Mouse (Mus musculus) adipocyte (in vitro differentiated cells): ENCODE results near the gene Tor4a.

ENCODE experiments used
- DNase-seq: peaks from one replicate; pipeline ENCODE4 v3.0.0-alpha.2; 2016; ENCODE audit warnings: low spot score

Tor4a gene

DNA sequence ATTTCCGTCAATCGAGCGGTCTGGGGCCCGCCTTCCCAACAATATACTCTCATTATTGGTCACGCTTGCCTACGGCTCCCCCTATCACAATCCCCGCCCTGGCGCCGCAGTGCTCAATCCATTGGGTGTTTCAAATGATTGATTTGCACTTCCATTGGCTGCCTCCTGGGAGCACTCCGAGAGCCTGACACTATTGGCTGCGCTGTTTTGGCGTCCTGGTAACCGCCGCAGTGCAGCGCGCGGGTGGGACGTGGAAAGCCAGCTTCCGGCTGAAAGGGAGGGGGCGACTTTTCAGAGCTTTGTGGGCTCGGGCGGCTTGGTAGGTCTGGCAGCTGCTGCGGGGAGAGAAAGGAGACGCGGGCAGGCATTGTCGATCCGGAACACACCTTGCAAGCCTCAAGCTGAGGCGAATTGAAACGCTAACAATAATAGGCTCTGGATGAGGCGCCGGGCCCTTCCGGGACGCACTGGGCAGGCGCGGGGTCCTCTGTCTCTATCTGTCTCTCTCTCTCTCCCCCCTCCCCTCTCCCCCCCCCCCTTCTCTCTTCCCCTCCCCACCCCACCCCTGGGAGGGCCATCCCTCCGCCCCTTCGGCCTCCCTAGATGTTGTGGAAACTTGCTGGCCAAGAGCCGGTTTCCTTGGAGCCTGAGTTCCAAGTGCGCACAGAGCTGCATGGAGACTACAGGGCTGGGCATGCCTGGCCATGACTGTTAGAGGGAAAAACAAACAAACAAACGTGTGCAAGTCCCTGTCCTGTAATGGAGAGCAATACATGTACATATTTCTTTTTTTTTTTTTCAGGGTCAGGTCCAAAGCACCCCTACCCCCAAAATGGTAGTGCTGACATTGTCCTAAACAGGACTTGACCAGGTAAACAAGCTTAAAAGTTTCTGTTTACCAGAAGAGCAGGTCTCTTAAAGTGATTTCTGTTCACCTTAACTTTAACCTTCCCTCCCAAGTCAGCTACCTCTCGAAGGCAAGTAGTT is 28.4 kb upstream of the Tor4a start:
- DNase-seq = peak; percentile 99

- no peak for DNase-seq
Observed at GRCm38 (mm10) chr2:25224492-25224765, 27.7 kb upstream of the Tor4a start, which contains the start of gene Tubb4b. Gene Tubb4b (minus strand): TSS chr2:25224702.

GRCm38 (mm10) chr2:25223681-25224491 is 27.2 kb upstream of the Tor4a start:
- peak; percentile 67 for DNase-seq

DNA sequence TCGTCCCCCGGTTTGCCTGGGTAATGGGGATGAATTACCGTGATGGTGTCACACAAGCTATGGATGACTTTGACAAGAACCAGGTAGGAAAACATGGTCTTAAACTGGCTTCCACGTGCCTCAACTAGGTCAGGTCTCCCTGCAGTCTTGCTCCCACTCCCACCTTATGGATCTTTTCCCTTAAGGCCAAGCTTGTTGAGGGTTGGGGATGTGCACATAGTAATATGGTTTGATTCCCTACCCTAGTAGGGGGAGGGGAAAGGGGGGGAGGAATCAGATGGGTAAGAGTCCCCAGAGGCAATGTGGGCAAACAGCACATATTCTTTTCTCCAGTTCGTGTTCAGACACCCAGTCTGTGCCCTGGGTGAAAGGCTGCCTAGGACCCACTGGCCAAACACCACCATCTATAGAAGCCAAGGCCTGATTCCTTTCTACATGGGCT is 24.7 kb upstream of the Tor4a start:
- DNase-seq = no peak

DNA sequence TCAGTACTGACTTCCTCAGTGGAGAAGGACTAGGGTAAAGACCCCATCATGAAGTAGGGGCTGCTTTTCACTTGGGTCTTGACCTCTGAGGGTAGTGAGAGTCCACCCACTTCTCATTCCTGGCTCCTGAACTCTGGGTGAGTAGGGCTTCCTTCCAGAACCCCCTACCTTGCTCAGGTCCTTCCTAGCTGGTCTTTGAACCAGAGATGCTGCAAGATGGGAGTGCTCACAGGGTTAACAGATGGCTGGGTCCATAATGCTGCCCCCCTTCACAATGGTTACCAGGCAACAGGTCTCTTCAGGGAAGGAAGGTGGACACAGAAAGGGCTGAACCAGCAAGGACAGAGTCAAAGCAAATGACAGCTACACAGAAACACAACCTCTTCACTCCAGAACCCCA is 21.8 kb upstream of the Tor4a start, which contains the start of gene Fam166a:
TSS of gene Fam166a (plus strand) at position 301 of the 400 bp plus-strand sequence.
- DNase-seq = no peak

GRCm38 (mm10) chr2:25217666-25218065 is 21.0 kb upstream of the Tor4a start:
- DNase-seq = no peak

DNA sequence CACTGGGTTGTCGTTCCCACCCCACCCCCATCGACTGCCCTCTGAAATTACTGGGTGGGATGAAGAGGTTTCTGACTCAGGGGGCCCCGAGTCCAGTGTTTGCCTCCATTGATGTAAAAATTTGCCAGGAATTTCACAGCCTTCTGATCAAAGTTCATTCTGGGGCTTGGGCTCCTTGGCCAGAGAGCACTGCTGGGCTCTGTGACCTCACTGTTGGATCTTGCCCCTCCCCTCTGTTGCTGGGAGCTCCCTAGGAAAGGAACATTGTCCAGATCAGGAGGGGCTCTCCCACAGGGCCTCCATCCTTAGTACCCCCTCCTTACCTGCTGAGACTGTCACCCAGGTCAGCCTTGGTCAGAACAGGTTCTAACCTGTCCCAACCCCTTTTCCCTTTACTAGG is 17.8 kb upstream of the Tor4a start, which contains the start of gene Stpg3:
TSS of gene Stpg3 (minus strand) at position 194 of the 400 bp plus-strand sequence.
- DNase-seq = no peak

- DNase-seq = no peak
Observed at GRCm38 (mm10) chr2:25213266-25213865, 16.7 kb upstream of the Tor4a start.

GRCm38 (mm10) chr2:25211121-25211670 is 14.5 kb upstream of the Tor4a start, which contains the start of gene Nelfb:
Gene Nelfb (minus strand): TSS chr2:25211489.
- DNase-seq = peak; percentile 91

DNA sequence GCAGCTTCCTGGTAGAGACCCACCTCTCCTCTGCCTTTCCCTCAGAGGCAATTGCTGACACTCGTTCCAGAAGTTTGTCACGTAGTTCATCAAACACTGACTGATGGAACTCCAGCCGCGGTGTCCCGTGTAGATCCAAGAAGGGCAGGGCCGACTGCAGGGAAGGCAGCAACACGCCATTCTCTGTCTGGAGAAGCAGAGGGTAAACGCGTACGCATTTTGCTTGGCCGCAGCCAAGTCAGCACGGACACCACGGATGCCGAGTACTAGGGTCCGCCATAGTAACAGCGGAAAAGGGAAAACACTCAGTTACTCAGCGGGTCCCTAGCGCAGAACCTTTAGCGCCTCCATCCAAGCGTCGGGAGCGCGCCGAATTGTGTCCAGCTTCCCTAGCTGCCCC is 14.0 kb upstream of the Tor4a start:
- DNase-seq = no peak

- DNase-seq = no peak
Observed at GRCm38 (mm10) chr2:25207593-25207992, 10.9 kb upstream of the Tor4a start.

- no peak for DNase-seq
Observed at GRCm38 (mm10) chr2:25203631-25204214, 7.0 kb upstream of the Tor4a start.

GRCm38 (mm10) chr2:25200631-25201030 is 3.9 kb upstream of the Tor4a start:
- no peak for DNase-seq

DNA sequence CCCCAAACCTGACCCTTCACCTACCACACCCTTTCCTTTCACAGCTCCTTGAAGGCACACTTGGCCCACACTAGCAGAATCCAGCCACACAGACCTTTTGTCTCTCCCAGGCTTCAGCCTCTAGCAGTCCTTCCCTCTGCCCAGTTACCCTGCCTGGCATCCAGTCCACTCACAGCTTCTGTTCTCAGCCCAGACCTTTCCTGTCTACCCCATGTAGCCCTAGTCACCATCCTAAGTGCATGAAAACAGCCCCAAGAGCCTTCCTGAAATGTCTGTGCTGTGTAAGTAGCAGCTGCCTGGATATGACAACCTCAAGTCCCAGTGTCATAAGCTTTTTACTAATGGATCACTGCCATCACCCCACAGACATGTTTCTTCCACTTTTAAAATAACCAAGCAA is 1.3 kb upstream of the Tor4a start:
- peak; percentile 70 for DNase-seq

- DNase-seq = peak; percentile 71
Observed at GRCm38 (mm10) chr2:25197191-25197590, 505 bp upstream of the Tor4a start.

DNA sequence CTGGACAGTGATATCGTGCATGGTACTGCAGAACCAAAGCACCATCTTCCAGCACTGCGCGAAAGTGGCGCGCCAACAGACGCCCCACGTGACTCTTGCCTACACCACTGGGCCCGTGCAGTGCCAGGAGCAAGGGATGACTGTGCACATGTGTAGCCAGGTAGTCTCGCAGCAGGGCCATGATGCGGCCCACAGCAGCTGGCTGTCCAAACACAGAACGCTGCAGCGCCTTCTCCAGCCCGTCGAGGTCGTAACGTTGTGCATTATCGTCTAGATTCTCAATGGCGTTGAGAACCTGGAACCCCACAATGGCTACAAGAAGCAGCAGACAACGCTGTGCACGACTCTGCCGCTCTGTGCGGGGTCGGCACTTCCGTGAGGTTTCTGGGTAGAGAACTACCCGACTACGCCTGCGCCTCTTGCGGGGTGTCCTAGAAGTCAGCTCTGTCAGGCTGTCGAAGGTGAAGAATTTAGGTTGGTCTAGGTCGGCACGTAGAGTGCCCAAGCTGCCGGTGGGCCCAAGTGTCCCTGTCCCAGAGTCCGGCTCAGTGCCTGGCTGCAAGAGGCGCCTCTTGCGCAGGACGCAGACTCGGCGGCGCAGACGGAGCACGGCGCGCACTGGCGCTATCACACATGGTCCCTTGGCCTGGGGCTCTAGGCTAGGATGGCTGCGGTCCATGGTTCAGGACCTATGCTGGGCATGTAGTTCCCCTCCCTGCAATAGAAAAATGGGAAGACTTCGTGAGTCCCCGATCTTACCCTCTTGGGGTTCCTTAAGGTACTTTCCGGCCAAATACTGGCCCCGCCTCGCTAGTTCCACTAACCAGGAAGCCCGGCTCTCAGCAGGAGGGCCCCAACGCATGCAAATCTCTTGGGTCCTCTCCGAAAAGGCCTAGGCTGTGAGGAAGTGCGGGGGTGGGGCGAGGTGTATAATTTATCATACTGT is 1.2 kb downstream of the Tor4a start:
- no peak for DNase-seq

- DNase-seq = no peak
Observed at GRCm38 (mm10) chr2:25194486-25195171, 2.1 kb downstream of the Tor4a start.

DNA sequence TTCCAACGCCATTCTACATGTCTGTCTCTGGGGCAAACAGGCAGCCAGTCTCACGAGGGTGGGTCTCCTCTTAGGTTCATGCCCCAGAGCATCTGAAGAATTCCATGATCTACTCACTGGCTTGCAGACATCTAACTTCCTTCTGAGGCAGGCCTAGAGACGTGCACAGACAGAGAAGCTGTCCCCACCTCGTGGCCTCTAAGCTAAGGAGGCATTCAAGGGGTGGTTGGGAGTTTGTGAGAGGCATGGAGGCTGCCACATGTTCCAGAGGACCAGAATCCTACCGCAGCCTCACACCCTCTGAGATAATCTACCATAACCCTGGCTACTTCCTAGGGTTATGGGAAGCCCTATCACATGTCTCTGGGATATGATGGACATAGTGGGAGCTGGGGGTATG is 2.7 kb downstream of the Tor4a start:
- DNase-seq = no peak

- DNase-seq = peak; percentile 91
Observed at GRCm38 (mm10) chr2:25193330-25193770, 3.3 kb downstream of the Tor4a start.

DNA sequence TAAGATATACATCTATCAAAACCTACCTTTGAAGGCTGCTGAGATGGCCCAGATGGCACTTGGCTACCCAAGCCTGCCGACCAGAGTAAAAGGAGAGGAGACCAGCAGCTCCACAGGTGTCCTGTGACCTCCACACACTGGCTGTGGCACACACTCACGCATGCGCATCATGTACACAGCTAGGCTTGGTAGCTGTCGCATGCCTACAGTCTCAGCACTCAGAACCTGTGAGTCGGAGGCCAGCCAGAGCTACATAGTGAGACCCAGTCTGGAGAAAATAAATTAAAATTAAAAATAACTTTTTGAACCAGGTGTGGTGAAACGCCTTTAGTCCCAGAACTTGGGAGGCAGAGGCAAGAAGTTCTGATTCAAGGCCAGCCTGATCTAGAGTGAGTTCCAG is 8.8 kb downstream of the Tor4a start:
- DNase-seq = no peak
